Mouse (Mus musculus): ENCODE data around the gene Fcho1.

Fcho1 gene

DNA sequence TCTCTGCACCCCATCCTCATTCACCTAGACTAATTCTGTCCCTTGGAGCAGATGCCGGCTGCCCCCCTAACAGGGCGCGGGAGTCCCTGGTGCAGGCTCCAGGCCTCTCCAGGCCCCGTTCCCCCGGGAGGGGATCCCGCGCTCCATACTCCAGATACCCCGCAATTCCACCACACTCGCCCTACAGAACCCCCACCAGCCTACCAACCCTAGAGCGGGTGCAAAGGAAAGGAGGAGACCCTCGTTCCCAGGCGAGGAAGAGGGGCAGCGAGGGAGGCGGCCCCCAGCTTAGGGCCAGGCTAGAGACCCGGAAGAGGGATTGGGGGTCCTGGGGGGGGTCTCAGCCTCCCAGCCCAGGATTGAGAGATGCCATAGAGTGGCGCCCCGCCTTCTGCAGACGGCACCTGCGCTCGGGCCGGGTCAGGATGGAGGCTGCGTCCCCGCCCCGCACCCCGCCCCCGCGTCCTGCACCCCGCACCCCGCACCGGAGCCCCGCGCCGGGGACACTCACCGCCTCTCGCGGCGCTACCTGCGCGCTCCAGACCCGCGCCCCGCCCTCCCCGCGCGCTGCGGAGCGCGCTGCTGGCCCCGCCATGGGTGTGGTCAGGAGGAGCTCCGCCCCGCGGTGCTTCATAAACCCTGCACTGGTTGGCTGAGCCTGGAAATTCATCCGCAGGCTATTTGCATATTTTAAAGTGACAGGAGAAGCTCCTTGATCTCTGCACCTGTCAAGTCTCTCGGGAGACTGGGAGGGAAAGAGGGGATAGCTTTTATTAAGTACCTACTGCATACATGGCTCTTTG is at the start of gene Fcho1:
Fcho1 (minus strand) TSS at position 595 of the 803 bp plus-strand sequence.
- in situ Hi-C loops (cut with MboI; ENCODE audit: unreplicated experiment in 2 of 2): no loop called here

DNA sequence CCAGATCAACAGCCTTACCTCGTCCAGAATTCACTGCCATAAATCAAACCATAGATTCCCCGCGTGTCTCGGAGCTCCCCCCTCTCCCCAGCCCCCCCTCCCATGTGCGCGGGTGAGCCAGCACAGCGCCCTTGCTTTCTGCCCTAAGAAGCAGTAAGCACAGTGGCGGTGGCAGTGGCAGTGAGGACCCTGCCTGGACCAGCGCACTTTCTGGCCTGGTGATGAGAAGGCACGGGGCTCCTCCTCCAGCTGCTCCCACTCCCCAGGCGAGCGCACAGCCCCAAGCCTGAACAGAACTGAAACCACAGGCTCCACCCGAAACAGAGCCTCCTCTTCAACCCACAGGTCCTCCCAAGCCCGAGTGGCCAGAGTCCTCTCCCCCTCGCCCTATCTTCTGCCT is 45.8 kb upstream of the Fcho1 start:
- in situ Hi-C loops (cut with MboI; ENCODE audit: unreplicated experiment in 2 of 2): no loop called here

DNA sequence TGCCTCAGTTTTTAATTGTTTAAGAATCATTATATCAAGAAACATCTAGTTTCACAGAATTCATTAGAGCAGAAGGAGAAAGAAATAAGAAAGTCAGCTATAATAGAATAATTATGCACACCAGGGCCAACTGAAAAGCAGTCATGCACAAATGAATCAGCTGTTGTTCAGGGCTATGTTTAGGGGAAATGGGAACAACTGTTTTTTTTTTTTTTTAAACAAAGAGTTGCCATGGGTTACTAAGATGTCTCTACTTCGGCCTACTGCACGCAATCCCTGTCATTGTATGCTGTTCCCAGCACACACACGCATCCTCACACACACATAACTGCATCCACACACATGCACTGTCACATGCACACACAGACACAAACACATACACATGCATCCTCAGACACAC is 33.3 kb upstream of the Fcho1 start:
- in situ Hi-C loops (cut with MboI; ENCODE audit: unreplicated experiment in 2 of 2): loop anchor here (10.0 kb wide), 2 partner anchors 216 to 226 kb away; no protein-coding TSS in a partner anchor

GRCm38 (mm10) chr8:71752881-71753552 is 27.5 kb upstream of the Fcho1 start:
- in situ Hi-C loops (cut with MboI; ENCODE audit: unreplicated experiment in 2 of 2): loop anchor here (5.0 to 10.0 kb wide), 3 partner anchors 222 to 269 kb away; no protein-coding TSS in a partner anchor

DNA sequence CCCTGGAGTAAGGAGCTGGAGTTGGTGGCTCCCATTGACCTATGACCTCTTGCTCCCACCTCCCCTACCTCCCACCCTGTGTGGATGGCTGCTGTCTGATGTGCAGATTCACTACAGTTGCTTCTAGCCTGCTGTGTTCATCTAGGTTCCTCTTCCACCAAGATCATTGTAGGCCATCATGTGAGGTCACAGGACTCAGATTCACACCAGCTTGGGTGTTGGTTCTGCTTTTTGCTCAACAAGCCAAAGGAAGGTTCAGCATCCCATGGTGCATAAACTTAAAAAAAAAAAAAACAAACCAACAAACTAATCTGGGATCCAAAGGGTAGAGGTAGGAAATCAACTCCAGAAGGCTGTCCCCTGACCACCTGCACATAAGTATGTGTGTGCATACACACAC is 26.7 kb upstream of the Fcho1 start:
- in situ Hi-C loops (cut with MboI; ENCODE audit: unreplicated experiment in 2 of 2): loop anchor here (5.0 to 10.0 kb wide), 3 partner anchors 223 to 270 kb away; no protein-coding TSS in a partner anchor

GRCm38 (mm10) chr8:71751337-71751886 is 25.9 kb upstream of the Fcho1 start:
- in situ Hi-C loops (cut with MboI; ENCODE audit: unreplicated experiment in 2 of 2): loop anchor here (5.0 to 10.0 kb wide), 3 partner anchors 223 to 271 kb away; no protein-coding TSS in a partner anchor

DNA sequence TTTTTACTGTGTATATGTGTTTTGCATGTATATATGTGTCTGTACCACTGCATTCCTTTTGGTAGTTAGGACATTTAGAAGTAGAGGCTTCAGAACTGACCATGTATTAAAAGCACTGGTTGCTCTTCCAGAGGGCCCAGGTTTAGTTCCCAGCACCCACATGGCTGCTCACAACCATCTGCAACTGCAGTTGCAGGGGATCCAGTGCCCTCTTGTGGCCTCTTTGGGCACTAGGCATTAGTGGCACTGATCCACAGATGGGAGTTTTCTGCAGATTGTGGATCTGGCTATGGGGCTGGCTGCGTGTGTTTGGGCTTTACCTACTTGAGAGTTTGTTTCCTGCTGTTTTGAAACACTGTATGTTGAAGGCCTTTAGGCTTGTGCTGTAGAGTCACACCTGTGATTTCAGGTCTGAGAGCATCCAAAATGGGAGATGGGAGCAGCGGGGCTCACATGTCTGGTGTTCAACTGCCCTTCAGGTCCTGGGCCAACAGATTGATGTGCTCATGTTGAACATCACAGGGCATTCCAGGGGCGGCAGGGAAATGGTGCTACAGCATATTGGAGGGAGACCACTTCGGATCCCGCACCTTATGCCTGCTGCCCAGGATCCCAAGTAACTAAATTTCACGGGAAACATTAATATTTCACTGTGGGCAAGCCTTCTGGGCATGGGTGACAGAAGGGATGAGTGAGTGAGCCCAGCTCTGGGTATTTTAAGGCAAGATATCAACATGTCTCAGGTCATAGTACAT is 24.0 kb upstream of the Fcho1 start:
- in situ Hi-C loops (cut with MboI; ENCODE audit: unreplicated experiment in 2 of 2): loop anchor here (5.0 to 10.0 kb wide), 4 partner anchors 225 to 462 kb away; no protein-coding TSS in a partner anchor

DNA sequence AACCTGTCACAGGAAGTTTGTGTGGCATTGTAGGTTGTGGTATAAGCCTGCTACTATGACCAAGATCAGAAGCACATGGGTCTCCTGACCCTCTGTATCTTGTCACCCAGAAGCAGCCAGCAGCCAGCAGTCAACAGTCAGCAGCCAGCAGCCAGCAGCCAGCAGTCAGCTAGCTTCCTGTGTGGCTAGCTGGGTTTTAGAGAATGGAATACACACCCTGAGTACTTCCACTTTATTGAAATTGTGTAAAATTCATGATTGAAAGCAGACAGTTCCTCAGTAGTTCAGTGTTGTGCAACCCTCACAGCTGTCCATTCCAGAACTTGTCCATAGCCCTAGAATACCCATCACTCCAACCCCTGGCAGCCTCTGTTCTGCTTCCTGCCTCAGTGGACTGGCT is 21.6 kb upstream of the Fcho1 start:
- in situ Hi-C loops (cut with MboI; ENCODE audit: unreplicated experiment in 2 of 2): loop anchor here (5.0 kb wide), 1 partner anchor 460 kb away; no protein-coding TSS in a partner anchor

GRCm38 (mm10) chr8:71745322-71745721 is 19.8 kb upstream of the Fcho1 start:
- in situ Hi-C loops (cut with MboI; ENCODE audit: unreplicated experiment in 2 of 2): loop anchor here (5.0 kb wide), 1 partner anchor 458 kb away; no protein-coding TSS in a partner anchor

DNA sequence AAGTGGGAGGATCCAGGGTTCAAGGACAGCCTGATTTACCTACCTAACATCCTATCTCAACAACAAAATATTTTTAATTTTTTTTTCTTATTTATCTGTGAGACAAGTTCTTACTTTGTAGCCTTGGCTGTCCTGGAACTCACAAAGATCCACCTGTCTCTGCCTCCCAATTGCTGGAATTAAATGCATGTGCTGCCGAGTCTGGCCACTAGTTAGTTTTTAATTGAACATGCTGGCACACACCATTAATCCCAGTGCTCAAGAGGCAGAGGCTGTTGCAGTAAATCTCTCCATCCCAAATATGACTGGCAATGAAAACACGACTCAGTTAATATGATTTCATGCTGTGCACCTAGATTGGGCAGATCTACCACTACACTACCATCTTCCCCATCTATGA is 17.3 kb upstream of the Fcho1 start:
- in situ Hi-C loops (cut with MboI; ENCODE audit: unreplicated experiment in 2 of 2): no loop called here

DNA sequence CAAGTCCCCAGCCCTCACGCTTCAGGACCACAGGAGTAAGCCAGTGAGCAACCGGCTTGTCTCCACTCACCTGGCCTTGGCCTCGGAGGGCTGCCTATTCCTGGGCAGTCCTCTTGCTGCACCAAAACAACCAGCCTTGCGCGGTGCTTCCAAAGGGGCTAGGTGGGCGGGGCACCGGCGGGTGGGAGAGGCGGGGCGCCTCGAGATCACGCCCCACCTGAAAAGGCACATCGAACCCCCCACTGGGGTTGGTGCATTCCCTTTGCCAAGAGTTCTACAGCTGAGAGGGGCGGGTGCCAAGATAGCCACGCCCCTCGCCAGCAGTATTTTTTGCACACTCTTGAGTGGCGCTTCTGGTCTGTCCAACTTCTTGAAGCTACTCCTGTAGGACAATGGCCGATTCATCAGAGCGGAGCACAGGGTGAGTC is 16.2 kb upstream of the Fcho1 start:
- in situ Hi-C loops (cut with MboI; ENCODE audit: unreplicated experiment in 2 of 2): no loop called here

- in situ Hi-C loops (cut with MboI; ENCODE audit: unreplicated experiment in 2 of 2): no loop called here
Observed at GRCm38 (mm10) chr8:71741226-71741625, 15.7 kb upstream of the Fcho1 start.

GRCm38 (mm10) chr8:71738316-71738715 is 12.8 kb upstream of the Fcho1 start:
- in situ Hi-C loops (cut with MboI; ENCODE audit: unreplicated experiment in 2 of 2): loop anchor here (5.0 to 10.0 kb wide), 2 partner anchors 36 to 184 kb away; partner anchors contain the start of genes B3gnt3 (in 2 of the 2) and Tmem221 (in 1 of the 2)

DNA sequence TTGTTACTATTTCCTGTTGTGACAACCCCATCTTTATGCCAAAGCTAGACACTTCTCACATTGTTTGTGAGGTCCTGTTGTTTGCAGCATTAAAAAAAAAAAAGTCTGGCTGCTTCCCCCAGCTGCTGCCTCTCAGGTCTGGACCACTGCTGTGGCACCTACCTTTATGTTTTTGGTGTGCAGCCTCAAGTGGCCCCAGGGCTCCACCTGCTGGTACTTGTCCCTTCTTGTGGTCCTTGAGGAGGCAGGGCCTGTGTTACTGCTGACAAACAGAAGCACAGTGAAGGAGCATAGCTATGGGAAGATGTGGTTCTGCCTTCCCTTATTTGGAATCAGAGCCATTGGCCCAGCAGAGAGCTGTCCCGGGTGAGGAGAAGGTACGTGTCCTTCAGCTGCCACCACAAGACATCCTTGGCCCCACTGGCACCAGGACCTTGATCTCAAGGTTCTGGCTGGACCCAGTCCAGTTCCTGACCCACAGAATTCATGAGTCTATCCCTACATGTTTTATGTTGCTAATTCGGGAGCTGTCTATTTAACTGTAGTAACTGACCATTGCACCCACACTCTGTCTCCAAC is 6.2 kb upstream of the Fcho1 start:
- in situ Hi-C loops (cut with MboI; ENCODE audit: unreplicated experiment in 2 of 2): loop anchor here in 1 of 2 experiments (10.0 kb wide), 1 partner anchor 177 kb away; the partner anchor contains the start of gene Tmem221

- in situ Hi-C loops (cut with MboI; ENCODE audit: unreplicated experiment in 2 of 2): no loop called here
Observed at GRCm38 (mm10) chr8:71728826-71729620, 3.5 kb upstream of the Fcho1 start.

- in situ Hi-C loops (cut with MboI; ENCODE audit: unreplicated experiment in 2 of 2): no loop called here
Observed at GRCm38 (mm10) chr8:71728240-71728785, 2.8 kb upstream of the Fcho1 start.

GRCm38 (mm10) chr8:71724389-71724788 is 1.1 kb downstream of the Fcho1 start:
- in situ Hi-C loops (cut with MboI; ENCODE audit: unreplicated experiment in 2 of 2): loop anchor here in 1 of 2 experiments (25.0 kb wide), 1 partner anchor 587 kb away; no protein-coding TSS in a partner anchor

DNA sequence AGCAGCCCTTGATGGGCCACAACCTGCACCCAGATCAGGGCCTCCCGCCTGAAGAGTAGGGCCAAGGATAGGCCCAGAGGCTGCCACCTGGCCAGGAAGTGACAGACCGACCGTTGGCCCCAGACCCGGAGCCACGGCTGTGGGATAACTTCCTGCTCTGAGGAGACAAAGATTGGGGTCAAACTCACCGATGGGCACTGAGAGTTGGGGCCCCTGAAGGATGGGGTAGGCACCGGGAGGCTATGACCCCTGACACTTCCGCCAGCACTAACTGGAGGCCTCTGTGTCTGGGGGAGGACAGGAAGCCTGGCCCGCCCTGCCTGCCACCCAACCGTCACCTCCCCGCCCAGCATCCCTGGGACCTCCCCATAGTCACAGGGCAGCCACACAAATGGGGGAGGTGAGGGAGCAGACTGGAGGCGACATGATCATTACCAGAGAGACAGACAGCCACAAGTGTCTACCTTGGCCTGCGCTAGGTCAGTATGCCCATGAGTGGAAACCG is 2.4 kb downstream of the Fcho1 start:
- in situ Hi-C loops (cut with MboI; ENCODE audit: unreplicated experiment in 2 of 2): loop anchor here in 1 of 2 experiments (25.0 kb wide), 1 partner anchor 586 kb away; no protein-coding TSS in a partner anchor

Data from v-Abl transformed pro-B cells (cell line).